Mouse (Mus musculus) limb, embryonic 10.5 days (tissue): ENCODE results near the gene Apol9a. TPM values are rescaled to one million over a fixed set of nuclear protein-coding genes. Genes with fewer than 3 reads are reported as not detected.
"Not testable (repeated sequence)": the region's sequence is repeated elsewhere in the genome, so short reads cannot be mapped to it uniquely, and the experiment has no call there.

Experiments
- DNase-seq: peaks from one replicate; pipeline ENCODE4 v3.0.0-alpha.2; 2017; ENCODE audit warnings: low spot score
- H3K27ac ChIP-seq: fragments of 300-500 bp; sonication (generic); 2 replicates; pipeline ENCODE4 v1.5.1; 2016; ENCODE audit warnings: mild to moderate bottlenecking
- H3K27me3 ChIP-seq: fragments of 300-500 bp; sonication (generic); 2 replicates; pipeline ENCODE4 v1.6.1; 2016; ENCODE audit warnings: low read depth, mild to moderate bottlenecking; ENCODE audit not compliant: poor library complexity, severe bottlenecking
- H3K36me3 ChIP-seq: fragments of 300-500 bp; sonication (generic); 2 replicates; pipeline ENCODE4 v1.6.1; 2016; ENCODE audit warnings: mild to moderate bottlenecking, moderate library complexity
- H3K4me1 ChIP-seq: fragments of 300-500 bp; sonication (generic); 2 replicates; pipeline ENCODE4 v1.6.1; 2016
- H3K4me3 ChIP-seq: fragments of 300-500 bp; sonication (generic); 2 replicates; pipeline ENCODE4 v1.5.1; 2016; ENCODE audit warnings: mild to moderate bottlenecking, moderate library complexity
- H3K9me3 ChIP-seq: fragments of 300-500 bp; sonication (generic); replicated peaks from 2 replicates; pipeline ENCODE4 v1.6.1; 2016; ENCODE audit warnings: mild to moderate bottlenecking
- WGBS: fragments of 180-500 bp; shearing (Covaris S2); methylation state at CpG from one replicate; pipeline ENCODE4 v1.1.7; 2016; 5-methylcytosine and 5-hydroxymethylcytosine counted together
- polyA plus RNA-seq: library from polyadenylated mRNA; unstranded; fragments of >200 nt; fragmentation: Nextera tagmentation; extraction: Ambion mirVana; gene quantifications from 2 replicates; pipeline ENCODE4 v1.2.1, GENCODE M21; 2016

Apol9a gene
- polyA plus RNA-seq, result not detected in 2 replicates

- not testable (repeated sequence) for H3K27me3 ChIP-seq, H3K36me3 ChIP-seq, H3K4me1 ChIP-seq, H3K9me3 ChIP-seq, H3K27ac ChIP-seq, DNase-seq, H3K4me3 ChIP-seq
- 87% methylated on average over 1 of the region's 4 CpGs for WGBS
These were observed at the start of gene Apol9a for GRCm38 (mm10) chr15:77411035-77411434. Apol9a (minus strand) TSS chr15:77411135.

GRCm38 (mm10) chr15:77449927-77450326 is 39.0 kb upstream of the Apol9a start:
- not testable (repeated sequence) for H3K4me3 ChIP-seq, H3K9me3 ChIP-seq, H3K27me3 ChIP-seq, H3K36me3 ChIP-seq, H3K27ac ChIP-seq, H3K4me1 ChIP-seq
- peak; percentile 29 for DNase-seq
- WGBS, result 56% methylated on average over 10 of the region's 10 CpGs

GRCm38 (mm10) chr15:77447392-77447791 is 36.5 kb upstream of the Apol9a start, which contains the start of gene Apol7b:
Apol7b (minus strand) TSS chr15:77447492.
- H3K36me3 ChIP-seq, H3K27me3 ChIP-seq, H3K4me1 ChIP-seq, H3K27ac ChIP-seq, DNase-seq, H3K4me3 ChIP-seq, H3K9me3 ChIP-seq: not testable (repeated sequence)
- WGBS, result 94% methylated on average over 2 of the region's 2 CpGs

- not testable (repeated sequence) for H3K4me1 ChIP-seq, H3K4me3 ChIP-seq, H3K27me3 ChIP-seq, DNase-seq, H3K36me3 ChIP-seq, H3K9me3 ChIP-seq, H3K27ac ChIP-seq
- 88% methylated on average over 1 of the region's 1 CpGs for WGBS
These were observed 34.7 kb upstream of the Apol9a start for GRCm38 (mm10) chr15:77445668-77446067.

GRCm38 (mm10) chr15:77444746-77445145 is 33.8 kb upstream of the Apol9a start:
- WGBS, result 90% methylated on average over 8 of the region's 8 CpGs
- H3K27me3 ChIP-seq, result not testable (repeated sequence)

GRCm38 (mm10) chr15:77428690-77429448 is 17.9 kb upstream of the Apol9a start:
- not testable (repeated sequence) for H3K27me3 ChIP-seq, DNase-seq, H3K4me1 ChIP-seq, H3K9me3 ChIP-seq, H3K27ac ChIP-seq, H3K4me3 ChIP-seq, H3K36me3 ChIP-seq
- WGBS, result 85% methylated on average over 9 of the region's 10 CpGs

More at GRCm38 (mm10) chr15:77444746-77445145, 33.8 kb upstream of the Apol9a start:
- DNase-seq, H3K9me3 ChIP-seq, H3K4me3 ChIP-seq, H3K4me1 ChIP-seq, H3K27ac ChIP-seq, H3K36me3 ChIP-seq: not testable (repeated sequence)

GRCm38 (mm10) chr15:77422925-77423324 is 12.0 kb upstream of the Apol9a start:
- H3K27me3 ChIP-seq, H3K36me3 ChIP-seq, H3K9me3 ChIP-seq, DNase-seq, H3K27ac ChIP-seq, H3K4me3 ChIP-seq, H3K4me1 ChIP-seq: not testable (repeated sequence)
- WGBS, result 79% methylated on average over 5 of the region's 7 CpGs

- H3K4me1 ChIP-seq, H3K36me3 ChIP-seq, H3K27me3 ChIP-seq, H3K27ac ChIP-seq, DNase-seq, H3K9me3 ChIP-seq, H3K4me3 ChIP-seq: not testable (repeated sequence)
- no CpG with 5 or more reads among the region's 3 CpGs for WGBS
These were observed 8.7 kb upstream of the Apol9a start for GRCm38 (mm10) chr15:77419657-77420056.

- WGBS, result 16% methylated on average over 5 of the region's 10 CpGs
- DNase-seq, H3K27me3 ChIP-seq, H3K36me3 ChIP-seq, H3K4me3 ChIP-seq, H3K9me3 ChIP-seq, H3K27ac ChIP-seq, H3K4me1 ChIP-seq: not testable (repeated sequence)
These were observed 5.9 kb upstream of the Apol9a start for GRCm38 (mm10) chr15:77416655-77417333.

- not testable (repeated sequence) for H3K36me3 ChIP-seq, H3K9me3 ChIP-seq, H3K27ac ChIP-seq, DNase-seq, H3K4me1 ChIP-seq, H3K4me3 ChIP-seq, H3K27me3 ChIP-seq
- 67% methylated on average over 2 of the region's 2 CpGs for WGBS
These were observed 4.7 kb upstream of the Apol9a start for GRCm38 (mm10) chr15:77415653-77416052.

GRCm38 (mm10) chr15:77412695-77413094 is 1.8 kb upstream of the Apol9a start:
- not testable (repeated sequence) for H3K36me3 ChIP-seq, H3K4me1 ChIP-seq, H3K9me3 ChIP-seq, DNase-seq, H3K4me3 ChIP-seq, H3K27me3 ChIP-seq, H3K27ac ChIP-seq
- 32% methylated on average over 4 of the region's 4 CpGs for WGBS

- H3K4me1 ChIP-seq, H3K9me3 ChIP-seq, H3K27me3 ChIP-seq, H3K4me3 ChIP-seq, DNase-seq, H3K36me3 ChIP-seq, H3K27ac ChIP-seq: not testable (repeated sequence)
- WGBS, result 92% methylated on average over 10 of the region's 10 CpGs
These were observed 4.6 kb downstream of the Apol9a start for GRCm38 (mm10) chr15:77406370-77406769.

- not testable (repeated sequence) for H3K36me3 ChIP-seq, H3K9me3 ChIP-seq, H3K27me3 ChIP-seq, H3K27ac ChIP-seq, H3K4me1 ChIP-seq, H3K4me3 ChIP-seq
- WGBS, result 61% methylated on average over 9 of the region's 9 CpGs
- peak; percentile 34 for DNase-seq
These were observed 11.9 kb downstream of the Apol9a start, which contains the start of gene Apol7a for GRCm38 (mm10) chr15:77399027-77399426. Apol7a (minus strand) TSS chr15:77399110.
